Mouse (Mus musculus) bone marrow macrophage, adult 2 months (primary cell): ENCODE results near the gene Tmem189. TPM values are rescaled to one million over a fixed set of nuclear protein-coding genes. Genes with fewer than 3 reads are reported as not detected.

Experiments used
- H3K27ac ChIP-seq: 2 replicates; pipeline ENCODE4 v1.5.1; 2012; ENCODE audit warnings: low read depth, low read length; ENCODE audit not compliant: insufficient read depth
- H3K4me1 ChIP-seq: 2 replicates; pipeline ENCODE4 v1.6.1; 2012; ENCODE audit warnings: low read length; ENCODE audit not compliant: control insufficient read depth, insufficient read depth
- H3K4me3 ChIP-seq: 2 replicates; pipeline ENCODE4 v1.5.1; 2012; ENCODE audit warnings: mild to moderate bottlenecking, low read length, moderate library complexity; ENCODE audit not compliant: insufficient read depth
- CTCF ChIP-seq: IDR thresholded peaks from 2 replicates; pipeline ENCODE4 v1.5.1; 2012; ENCODE audit warnings: low read depth, mild to moderate bottlenecking, low read length, moderate library complexity
- POLR2A ChIP-seq: IDR thresholded peaks from 2 replicates; pipeline ENCODE4 v1.6.1; 2012; ENCODE audit warnings: mild to moderate bottlenecking, low read depth, low read length, borderline replicate concordance
- polyA plus RNA-seq: library from polyadenylated mRNA; stranded (reverse); fragments of >200 nt; gene quantifications from 2 replicates; pipeline ENCODE4 v1.2.4, GENCODE M21; 2012; ENCODE audit not compliant: missing spikeins, insufficient read depth, insufficient read length

Gene Tmem189
- polyA plus RNA-seq, 1 experiment: 138 TPM

GRCm38 (mm10) chr2:167686382-167687249, 3.0 kb downstream of the Tmem189 start:
- H3K4me1 ChIP-seq: peaks cover 19% of the 10 kb centered on the region
- H3K4me3 ChIP-seq: no peak overlapping the region
- no peak overlapping the region for H3K27ac ChIP-seq
- TF ChIP-seq POLR2A: no peak

- peaks cover 19% of the 10 kb centered on the region for H3K4me1 ChIP-seq
- no peak overlapping the region for H3K4me3 ChIP-seq
- no peak for TF ChIP-seq POLR2A
- no peak for TF ChIP-seq CTCF
- H3K27ac ChIP-seq: no peak overlapping the region
Observed at GRCm38 (mm10) chr2:167685865-167686264, 3.8 kb downstream of the Tmem189 start.

GRCm38 (mm10) chr2:167685137-167685536, 4.5 kb downstream of the Tmem189 start:
- Histone ChIP-seq H3K4me3 (no peak overlapping the region), H3K4me1 (peaks cover 19% of the 10 kb centered on the region), H3K27ac (no peak overlapping the region)
- TF ChIP-seq CTCF (peak; percentile 92), POLR2A (no peak)

- TF ChIP-seq CTCF: no peak
- no peak for TF ChIP-seq POLR2A
- H3K4me1 ChIP-seq: peaks cover 19% of the 10 kb centered on the region
- no peak overlapping the region for H3K4me3 ChIP-seq
- no peak overlapping the region for H3K27ac ChIP-seq
Observed at GRCm38 (mm10) chr2:167683721-167684120, 5.9 kb downstream of the Tmem189 start.

- Histone ChIP-seq H3K27ac (no peak overlapping the region), H3K4me3 (no peak overlapping the region), H3K4me1 (no peaks in the 10 kb centered on the region)
- no peak for TF ChIP-seq POLR2A
- TF ChIP-seq CTCF: no peak; the same call in 1 of the 2 replicates
Observed at GRCm38 (mm10) chr2:167680657-167681056, 9.0 kb downstream of the Tmem189 start.

GRCm38 (mm10) chr2:167679902-167680430, 9.7 kb downstream of the Tmem189 start:
- no peak overlapping the region for H3K4me3 ChIP-seq
- H3K4me1 ChIP-seq: no peaks in the 10 kb centered on the region
- TF ChIP-seq POLR2A (no peak), CTCF (peak; percentile 68)
- H3K27ac ChIP-seq: no peak overlapping the region

- Histone ChIP-seq H3K4me1 (no peaks in the 10 kb centered on the region), H3K27ac (no peak overlapping the region), H3K4me3 (no peak overlapping the region)
- TF ChIP-seq POLR2A (no peak), CTCF (peak; percentile 66; the same call in 1 of the 2 replicates)
Observed at GRCm38 (mm10) chr2:167678600-167678999, 11.0 kb downstream of the Tmem189 start.

GRCm38 (mm10) chr2:167675120-167675909, 14.3 kb downstream of the Tmem189 start:
- Histone ChIP-seq H3K27ac (no peak overlapping the region), H3K4me3 (no peak overlapping the region), H3K4me1 (no peaks in the 10 kb centered on the region)
- TF ChIP-seq CTCF: peak; percentile 28; the same call in 1 of the 2 replicates
- TF ChIP-seq POLR2A: no peak

GRCm38 (mm10) chr2:167672212-167672685, 17.4 kb downstream of the Tmem189 start:
- H3K27ac ChIP-seq: no peak overlapping the region
- no peaks in the 10 kb centered on the region for H3K4me1 ChIP-seq
- no peak overlapping the region for H3K4me3 ChIP-seq
- no peak for TF ChIP-seq CTCF
- no peak for TF ChIP-seq POLR2A

GRCm38 (mm10) chr2:167671101-167671633, 18.5 kb downstream of the Tmem189 start:
- Histone ChIP-seq H3K4me3 (no peak overlapping the region), H3K27ac (no peak overlapping the region), H3K4me1 (no peaks in the 10 kb centered on the region)
- TF ChIP-seq POLR2A (no peak), CTCF (no peak)
